Mouse (Mus musculus) brain, embryonic 14.5 days (tissue): Measurements from ENCODE around the gene Dis3l2.

Experiments used
- CTCF ChIP-seq: fragments of 200-500 bp; IDR thresholded peaks from 2 replicates; pipeline ENCODE4 v1.5.1; 2012; ENCODE audit warnings: inconsistent platforms, mild to moderate bottlenecking, moderate library complexity, borderline replicate concordance; ENCODE audit not compliant: insufficient read depth, insufficient read length; ENCODE audit errors: extremely low read depth
- POLR2A ChIP-seq: fragments of 200-500 bp; IDR thresholded peaks from 2 replicates; pipeline ENCODE4 v1.6.1; 2012; ENCODE audit warnings: mild to moderate bottlenecking, inconsistent platforms, borderline replicate concordance; ENCODE audit not compliant: poor library complexity, insufficient read depth, insufficient read length, severe bottlenecking; ENCODE audit errors: extremely low read depth

DNA sequence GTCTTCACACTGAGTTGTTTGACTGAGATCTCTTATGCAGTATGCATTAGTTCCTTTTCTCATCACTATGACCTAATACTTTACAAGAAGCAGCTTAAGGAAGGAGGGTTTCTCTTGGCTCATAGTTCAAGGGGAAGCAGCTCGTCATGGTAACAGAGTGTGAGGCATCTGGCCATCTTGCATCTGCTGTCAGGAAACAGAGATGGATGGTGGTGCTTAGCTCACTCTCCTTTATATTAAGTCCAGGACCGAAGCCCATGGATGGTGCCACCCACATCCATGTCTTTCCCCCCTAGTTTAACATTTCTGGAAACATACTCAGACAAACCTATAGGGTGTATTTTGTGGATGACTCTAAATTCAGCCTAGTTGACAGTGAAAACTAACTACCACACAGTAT is 170.1 kb downstream of the Dis3l2 start:
- no peak for TF ChIP-seq CTCF
- no peak for TF ChIP-seq POLR2A
